Mouse (Mus musculus) thymus, adult 2 months (tissue): ENCODE results near the gene Slc22a21.

ENCODE experiments used
- CTCF ChIP-seq: fragments of 200-500 bp; IDR thresholded peaks from 2 replicates; pipeline ENCODE4 v1.5.1; 2012; ENCODE audit warnings: mild to moderate bottlenecking, control low read depth, low read length, moderate library complexity, borderline replicate concordance; ENCODE audit not compliant: control insufficient read depth, poor library complexity, insufficient read depth; ENCODE audit errors: extremely low read depth
- POLR2A ChIP-seq: fragments of 200-500 bp; IDR thresholded peaks from 2 replicates; pipeline ENCODE4 v1.6.1; 2012; ENCODE audit warnings: mild to moderate bottlenecking, low read length, control low read depth, moderate library complexity; ENCODE audit not compliant: control insufficient read depth, poor library complexity, insufficient read depth; ENCODE audit errors: extremely low read depth

DNA sequence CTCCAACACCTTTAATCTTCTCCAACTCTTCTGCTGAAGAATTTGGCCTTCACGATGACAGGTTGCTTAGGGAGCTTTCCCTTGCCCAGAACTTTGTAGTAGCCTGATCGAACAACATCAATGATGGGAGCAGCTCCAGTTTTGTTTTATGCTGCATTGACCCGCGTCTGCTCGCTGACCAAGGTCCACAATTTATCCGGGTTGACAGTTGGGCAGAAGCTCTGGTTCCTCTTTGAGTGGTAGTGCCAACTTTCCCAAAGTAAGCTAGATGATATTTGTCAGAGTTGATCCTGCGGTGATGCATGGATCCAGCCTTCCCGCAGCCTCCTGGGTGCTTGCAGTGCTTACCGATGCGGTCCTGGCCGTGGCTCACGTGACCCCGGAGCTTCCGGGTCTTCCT is 77.4 kb downstream of the Slc22a21 start:
- no peak for TF ChIP-seq POLR2A
- no peak for TF ChIP-seq CTCF
